Mouse (Mus musculus) intestine, embryonic 14.5 days (tissue): ENCODE data around the gene Gm884. TPM values are rescaled to one million over a fixed set of nuclear protein-coding genes. Genes with fewer than 3 reads are reported as not detected.

Experiments used
- ATAC-seq: fragments of 200-750 bp; cut with Nextera tagmentation; replicated peaks from 2 replicates; pipeline ENCODE4 v1.8.0; 2017; ENCODE audit warnings: low read depth, moderate number of reproducible peaks, moderate TSS enrichment, moderate library complexity; ENCODE audit not compliant: low FRiP score, low TSS enrichment
- DNase-seq: peaks from one replicate; pipeline ENCODE4 v3.0.0-alpha.2; 2018; ENCODE audit warnings: low spot score
- H3K27ac ChIP-seq: fragments of 300-500 bp; sonication (generic); 2 replicates; pipeline ENCODE4 v1.5.1; 2014; ENCODE audit warnings: low read depth, mild to moderate bottlenecking, control low read depth
- H3K27me3 ChIP-seq: fragments of 300-500 bp; sonication (generic); replicated peaks from 2 replicates; pipeline ENCODE4 v1.6.1; 2014; ENCODE audit warnings: low read length, control low read depth; ENCODE audit not compliant: control insufficient read depth, insufficient read depth
- H3K36me3 ChIP-seq: fragments of 300-500 bp; sonication (generic); 2 replicates; pipeline ENCODE4 v1.6.1; 2014; ENCODE audit warnings: low read length, control low read depth; ENCODE audit not compliant: control insufficient read depth, insufficient read depth
- H3K4me1 ChIP-seq: fragments of 300-500 bp; sonication (generic); replicated peaks from 2 replicates; pipeline ENCODE4 v1.6.1; 2014; ENCODE audit warnings: low read length, control low read depth, mixed read lengths; ENCODE audit not compliant: control insufficient read depth, insufficient read depth
- H3K4me2 ChIP-seq: fragments of 300-500 bp; sonication (generic); 2 replicates; pipeline ENCODE4 v1.6.1; 2014; ENCODE audit warnings: low read length
- H3K4me3 ChIP-seq: fragments of 300-500 bp; sonication (generic); 2 replicates; pipeline ENCODE4 v1.5.1; 2014; ENCODE audit warnings: low read depth, low read length, control low read depth, mixed read lengths
- H3K9ac ChIP-seq: fragments of 300-500 bp; sonication (generic); 2 replicates; pipeline ENCODE4 v1.6.1; 2014; ENCODE audit warnings: mild to moderate bottlenecking, low read length
- H3K9me3 ChIP-seq: fragments of 300-500 bp; sonication (generic); 2 replicates; pipeline ENCODE4 v1.6.1; 2016; ENCODE audit warnings: low read length, control low read depth; ENCODE audit not compliant: control insufficient read depth
- WGBS: fragments of 180-500 bp; shearing (Covaris S2); extraction: QIAGEN DNeasy Blood & Tissue Kit; methylation state at CpG from one replicate; pipeline ENCODE4 v1.1.7; 2014; 5-methylcytosine and 5-hydroxymethylcytosine counted together
- polyA plus RNA-seq: library from polyadenylated mRNA; unstranded; fragments of >200 nt; fragmentation: Nextera tagmentation; extraction: Ambion mirVana; gene quantifications from 2 replicates; pipeline ENCODE4 v1.2.1, GENCODE M21; 2014

Gene Gm884
- polyA plus RNA-seq, 1 experiment from 2014 or later = not detected

GRCm38 (mm10) chr11:103653359-103653965 lies 32.5 kb upstream of the Gm884 start:
- Histone ChIP-seq H3K27me3 (peaks cover 63% of the 10 kb centered on the region), H3K36me3 (no peaks in the 10 kb centered on the region), H3K27ac (no peak overlapping the region), H3K9ac (no peak overlapping the region), H3K4me2 (no peak overlapping the region), H3K9me3 (no peaks in the 10 kb centered on the region), H3K4me3 (no peak overlapping the region), H3K4me1 (no peaks in the 10 kb centered on the region)
- WGBS = 63% methylated on average over 10 of the region's 10 CpGs
- DNase-seq (no peak), ATAC-seq (no peak)

GRCm38 (mm10) chr11:103651426-103651825 lies 30.5 kb upstream of the Gm884 start:
- Histone ChIP-seq H3K4me3 (no peak overlapping the region), H3K9me3 (no peaks in the 10 kb centered on the region), H3K9ac (no peak overlapping the region), H3K4me1 (no peaks in the 10 kb centered on the region), H3K4me2 (no peak overlapping the region), H3K36me3 (no peaks in the 10 kb centered on the region), H3K27ac (no peak overlapping the region), H3K27me3 (peaks cover 83% of the 10 kb centered on the region)
- 77% methylated on average over 6 of the region's 6 CpGs for WGBS
- ATAC-seq (no peak), DNase-seq (no peak)

GRCm38 (mm10) chr11:103649983-103650493 lies 29.1 kb upstream of the Gm884 start:
- H3K36me3 ChIP-seq = no peaks in the 10 kb centered on the region
- H3K4me2 ChIP-seq = peak overlapping the region; percentile 56
- 2% methylated on average over 37 of the region's 37 CpGs for WGBS
- H3K9me3 ChIP-seq = no peaks in the 10 kb centered on the region
- no peak overlapping the region for H3K27ac ChIP-seq
- no peaks in the 10 kb centered on the region for H3K4me1 ChIP-seq
- DNase-seq (peak; percentile 55), ATAC-seq (no peak)
- peaks cover 79% of the 10 kb centered on the region for H3K27me3 ChIP-seq
- no peak overlapping the region for H3K9ac ChIP-seq
- H3K4me3 ChIP-seq = peak overlapping the region; percentile 33

GRCm38 (mm10) chr11:103649301-103649982 lies 28.5 kb upstream of the Gm884 start, which contains the start of gene Rprml:
Gene Rprml, plus strand, starts transcription at chr11:103649570.
- WGBS = 1% methylated on average over 67 of the region's 71 CpGs
- Histone ChIP-seq H3K36me3 (no peaks in the 10 kb centered on the region), H3K4me3 (peak within 1 kb of the TSS; percentile 33), H3K27me3 (peaks cover 75% of the 10 kb centered on the region), H3K9ac (no peak within 1 kb of the TSS), H3K4me1 (no peaks in the 10 kb centered on the region), H3K4me2 (peak within 1 kb of the TSS; percentile 56), H3K27ac (no peak within 1 kb of the TSS), H3K9me3 (no peaks in the 10 kb centered on the region)
- peak; percentile 59 for DNase-seq
- no peak for ATAC-seq

- WGBS = 34% methylated on average over 7 of the region's 7 CpGs
- no peaks in the 10 kb centered on the region for H3K36me3 ChIP-seq
- H3K9ac ChIP-seq = no peak overlapping the region
- no peak overlapping the region for H3K4me3 ChIP-seq
- H3K4me1 ChIP-seq = no peaks in the 10 kb centered on the region
- ATAC-seq (no peak), DNase-seq (no peak)
- H3K27me3 ChIP-seq = peaks cover 71% of the 10 kb centered on the region
- H3K4me2 ChIP-seq = no peak overlapping the region
- H3K9me3 ChIP-seq = no peaks in the 10 kb centered on the region
- H3K27ac ChIP-seq = no peak overlapping the region
Measured at GRCm38 (mm10) chr11:103648656-103649055, 27.7 kb upstream of the Gm884 start.

- Histone ChIP-seq H3K27ac (no peak overlapping the region), H3K4me3 (no peak overlapping the region), H3K36me3 (no peaks in the 10 kb centered on the region), H3K4me1 (no peaks in the 10 kb centered on the region), H3K4me2 (no peak overlapping the region), H3K9ac (no peak overlapping the region), H3K9me3 (no peaks in the 10 kb centered on the region), H3K27me3 (peaks cover 68% of the 10 kb centered on the region)
- DNase-seq = no peak
- ATAC-seq = no peak
- WGBS = 12% methylated on average over 11 of the region's 11 CpGs
Measured at GRCm38 (mm10) chr11:103647921-103648620, 27.1 kb upstream of the Gm884 start.

- Histone ChIP-seq H3K9ac (no peak overlapping the region), H3K4me3 (no peak overlapping the region), H3K4me2 (no peak overlapping the region), H3K27me3 (peaks cover 51% of the 10 kb centered on the region), H3K4me1 (no peaks in the 10 kb centered on the region), H3K27ac (no peak overlapping the region), H3K9me3 (no peaks in the 10 kb centered on the region), H3K36me3 (no peaks in the 10 kb centered on the region)
- DNase-seq = no peak
- WGBS = 77% methylated on average over 6 of the region's 6 CpGs
- ATAC-seq = no peak
Measured at GRCm38 (mm10) chr11:103646301-103646700, 25.4 kb upstream of the Gm884 start.

GRCm38 (mm10) chr11:103645731-103646130 lies 24.8 kb upstream of the Gm884 start:
- Histone ChIP-seq H3K36me3 (no peaks in the 10 kb centered on the region), H3K9ac (no peak overlapping the region), H3K27me3 (peaks cover 46% of the 10 kb centered on the region), H3K27ac (no peak overlapping the region), H3K4me2 (no peak overlapping the region), H3K4me3 (no peak overlapping the region), H3K4me1 (no peaks in the 10 kb centered on the region), H3K9me3 (no peaks in the 10 kb centered on the region)
- no peak for ATAC-seq
- peak; percentile 29 for DNase-seq
- 41% methylated on average over 8 of the region's 8 CpGs for WGBS
